Mouse (Mus musculus): ENCODE measurements around the gene Zbtb38. TPM values are rescaled to one million over a fixed set of nuclear protein-coding genes. Genes with fewer than 3 reads are reported as not detected.

Zbtb38 gene
- polyA plus RNA-seq, 1 experiment = 10.0 TPM

GRCm38 (mm10) chr9:96699276-96700035 is 53.2 kb downstream of the Zbtb38 start:
- H3ac ChIP-seq (ENCODE audit: control insufficient read depth, insufficient read length, low read depth) = no peak overlapping the region
- no peaks in the 10 kb centered on the region for H3K27me3 ChIP-seq (ENCODE audit: control insufficient read depth, insufficient read depth, insufficient read length)
- peaks cover 12% of the 10 kb centered on the region for H3K79me2 ChIP-seq (ENCODE audit: control insufficient read depth, insufficient read depth)
- peaks cover 82% of the 10 kb centered on the region for H3K36me3 ChIP-seq (ENCODE audit: control insufficient read depth, insufficient read depth)
- H3K79me3 ChIP-seq (ENCODE audit: low read depth) = peaks cover 8% of the 10 kb centered on the region
- TF ChIP-seq CTCF (IDR thresholded peaks at IDR 0.05; ENCODE audit: control insufficient read depth, insufficient read depth, insufficient read length) (no peak), FOSL1 (IDR thresholded peaks at IDR 0.05; ENCODE audit: insufficient read depth, low read length, poor library complexity, severe bottlenecking) (no peak), USF1 (IDR thresholded peaks at IDR 0.05; ENCODE audit: low read depth) (no peak), CEBPB (IDR thresholded peaks at IDR 0.05; ENCODE audit: low read depth) (no peak), MYOG (IDR thresholded peaks at IDR 0.05; ENCODE audit: control insufficient read depth, extremely low read depth, insufficient read length) (no peak), MYOD1 (IDR thresholded peaks at IDR 0.05; ENCODE audit: control insufficient read depth, insufficient read length, low read depth) (no peak), MAX (IDR thresholded peaks at IDR 0.05) (no peak)
- no peak overlapping the region for H3K4me3 ChIP-seq (ENCODE audit: insufficient read depth, poor library complexity, severe bottlenecking)

- Histone ChIP-seq H3K4me3 (ENCODE audit: insufficient read depth, poor library complexity, severe bottlenecking) (no peak overlapping the region), H3K27me3 (ENCODE audit: control insufficient read depth, insufficient read depth, insufficient read length) (no peaks in the 10 kb centered on the region), H3K79me2 (ENCODE audit: control insufficient read depth, insufficient read depth) (peaks cover 12% of the 10 kb centered on the region), H3ac (ENCODE audit: control insufficient read depth, insufficient read length, low read depth) (no peak overlapping the region), H3K79me3 (ENCODE audit: low read depth) (peaks cover 6% of the 10 kb centered on the region), H3K36me3 (ENCODE audit: control insufficient read depth, insufficient read depth) (peaks cover 67% of the 10 kb centered on the region)
- TF ChIP-seq CTCF (IDR thresholded peaks at IDR 0.05; ENCODE audit: control insufficient read depth, insufficient read depth, insufficient read length) (no peak), USF1 (IDR thresholded peaks at IDR 0.05; ENCODE audit: low read depth) (no peak), MYOD1 (IDR thresholded peaks at IDR 0.05; ENCODE audit: control insufficient read depth, insufficient read length, low read depth) (no peak), CEBPB (IDR thresholded peaks at IDR 0.05; ENCODE audit: low read depth) (no peak), FOSL1 (IDR thresholded peaks at IDR 0.05; ENCODE audit: insufficient read depth, low read length, poor library complexity, severe bottlenecking) (no peak), MAX (IDR thresholded peaks at IDR 0.05) (no peak), MYOG (IDR thresholded peaks at IDR 0.05; ENCODE audit: control insufficient read depth, extremely low read depth, insufficient read length) (no peak)
Measured at GRCm38 (mm10) chr9:96696788-96697492, 55.7 kb downstream of the Zbtb38 start.

- no peak for TF ChIP-seq CEBPB (IDR thresholded peaks at IDR 0.05; ENCODE audit: low read depth)
- TF ChIP-seq MAX (IDR thresholded peaks at IDR 0.05) = no peak
- H3K27me3 ChIP-seq (ENCODE audit: control insufficient read depth, insufficient read depth, insufficient read length) = no peaks in the 10 kb centered on the region
- H3K79me3 ChIP-seq (ENCODE audit: low read depth) = peaks cover 6% of the 10 kb centered on the region
Measured at GRCm38 (mm10) chr9:96696141-96696561, 56.5 kb downstream of the Zbtb38 start.

GRCm38 (mm10) chr9:96690461-96690863 is 62.2 kb downstream of the Zbtb38 start:
- H3K36me3 ChIP-seq (ENCODE audit: control insufficient read depth, insufficient read depth) = peaks cover 71% of the 10 kb centered on the region
- no peak overlapping the region for H3ac ChIP-seq (ENCODE audit: control insufficient read depth, insufficient read length, low read depth)
- H3K79me3 ChIP-seq (ENCODE audit: low read depth) = no peaks in the 10 kb centered on the region
- no peaks in the 10 kb centered on the region for H3K27me3 ChIP-seq (ENCODE audit: control insufficient read depth, insufficient read depth, insufficient read length)
- TF ChIP-seq MAX (IDR thresholded peaks at IDR 0.05) = no peak
- TF ChIP-seq MYOD1 (IDR thresholded peaks at IDR 0.05; ENCODE audit: control insufficient read depth, insufficient read length, low read depth) = no peak
- TF ChIP-seq FOSL1 (IDR thresholded peaks at IDR 0.05; ENCODE audit: insufficient read depth, low read length, poor library complexity, severe bottlenecking) = no peak
- TF ChIP-seq MYOG (IDR thresholded peaks at IDR 0.05; ENCODE audit: control insufficient read depth, extremely low read depth, insufficient read length) = no peak
- TF ChIP-seq CTCF (IDR thresholded peaks at IDR 0.05; ENCODE audit: control insufficient read depth, insufficient read depth, insufficient read length) = no peak
- TF ChIP-seq USF1 (IDR thresholded peaks at IDR 0.05; ENCODE audit: low read depth) = no peak
- TF ChIP-seq CEBPB (IDR thresholded peaks at IDR 0.05; ENCODE audit: low read depth) = no peak
- no peak overlapping the region for H3K4me3 ChIP-seq (ENCODE audit: insufficient read depth, poor library complexity, severe bottlenecking)
- peaks cover 6% of the 10 kb centered on the region for H3K79me2 ChIP-seq (ENCODE audit: control insufficient read depth, insufficient read depth)

More at GRCm38 (mm10) chr9:96696141-96696561, 56.5 kb downstream of the Zbtb38 start:
- Histone ChIP-seq H3K4me3 (ENCODE audit: insufficient read depth, poor library complexity, severe bottlenecking) (no peak overlapping the region), H3ac (ENCODE audit: control insufficient read depth, insufficient read length, low read depth) (no peak overlapping the region), H3K36me3 (ENCODE audit: control insufficient read depth, insufficient read depth) (peaks cover 64% of the 10 kb centered on the region), H3K79me2 (ENCODE audit: control insufficient read depth, insufficient read depth) (peaks cover 12% of the 10 kb centered on the region)

- no peaks in the 10 kb centered on the region for H3K27me3 ChIP-seq (ENCODE audit: control insufficient read depth, insufficient read depth, insufficient read length)
- peaks cover 6% of the 10 kb centered on the region for H3K79me2 ChIP-seq (ENCODE audit: control insufficient read depth, insufficient read depth)
- H3K36me3 ChIP-seq (ENCODE audit: control insufficient read depth, insufficient read depth) = peaks cover 84% of the 10 kb centered on the region
- no peaks in the 10 kb centered on the region for H3K79me3 ChIP-seq (ENCODE audit: low read depth)
- no peak overlapping the region for H3K4me3 ChIP-seq (ENCODE audit: insufficient read depth, poor library complexity, severe bottlenecking)
- TF ChIP-seq FOSL1 (IDR thresholded peaks at IDR 0.05; ENCODE audit: insufficient read depth, low read length, poor library complexity, severe bottlenecking) = no peak
- TF ChIP-seq CTCF (IDR thresholded peaks at IDR 0.05; ENCODE audit: control insufficient read depth, insufficient read depth, insufficient read length) = no peak
- no peak for TF ChIP-seq USF1 (IDR thresholded peaks at IDR 0.05; ENCODE audit: low read depth)
- no peak for TF ChIP-seq MYOD1 (IDR thresholded peaks at IDR 0.05; ENCODE audit: control insufficient read depth, insufficient read length, low read depth)
- TF ChIP-seq MYOG (IDR thresholded peaks at IDR 0.05; ENCODE audit: control insufficient read depth, extremely low read depth, insufficient read length) = no peak
- no peak for TF ChIP-seq CEBPB (IDR thresholded peaks at IDR 0.05; ENCODE audit: low read depth)
- no peak for TF ChIP-seq MAX (IDR thresholded peaks at IDR 0.05)
- no peak overlapping the region for H3ac ChIP-seq (ENCODE audit: control insufficient read depth, insufficient read length, low read depth)
Measured at GRCm38 (mm10) chr9:96689076-96689475, 63.6 kb downstream of the Zbtb38 start.
